Mouse (Mus musculus) CD4-positive naive resting alpha-beta T cell, adult 76 days (primary cell): ENCODE results near the gene Tab3. TPM values are rescaled to one million over a fixed set of nuclear protein-coding genes. Genes with fewer than 3 reads are reported as not detected.

Experiments
- total RNA-seq: library from RNA; stranded (reverse); gene quantifications from one replicate; pipeline ENCODE4 v1.2.4, GENCODE M21; 2023

Gene Tab3
- total RNA-seq = 23.1 TPM

DNA sequence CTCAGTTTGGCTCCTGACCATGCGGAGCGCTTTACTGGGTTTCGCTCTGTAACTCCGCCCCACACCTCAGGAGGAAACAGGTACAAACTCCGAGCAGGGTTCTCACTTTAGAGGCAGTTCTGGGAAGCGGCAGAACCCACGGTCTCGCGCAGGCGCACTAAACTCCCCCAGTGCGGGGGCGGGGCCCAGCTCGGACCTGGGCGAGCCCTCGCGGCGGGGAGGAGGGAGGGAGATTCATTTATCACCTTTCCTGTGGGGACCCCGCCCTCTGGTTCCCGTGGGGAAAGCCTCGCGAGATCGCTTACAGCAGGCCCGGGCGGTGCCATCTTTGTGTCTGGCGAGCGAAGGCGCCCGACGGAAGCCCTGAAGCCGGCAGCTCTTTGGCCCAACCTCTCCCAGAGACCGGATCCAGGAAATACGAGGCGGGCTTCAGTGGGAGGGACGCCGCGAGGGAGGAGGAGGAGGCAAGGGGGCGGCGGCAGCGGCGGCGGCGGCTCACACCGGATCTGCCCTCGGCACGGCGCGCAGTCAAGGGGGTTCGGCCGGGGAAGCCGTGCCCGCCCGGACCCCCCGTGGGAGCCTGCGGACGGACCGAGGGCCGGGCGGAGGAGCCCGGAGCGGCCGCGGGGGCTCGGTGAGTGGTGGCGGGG is at the start of gene Tab3:
Gene Tab3 (plus strand): TSS at position 491 of the 650 bp plus-strand sequence.

Other genes starting within 250 kb of the Tab3 start
- 8.1 TPM for gene Gk, start 202.8 kb downstream of the Tab3 start, total RNA-seq